Mouse (Mus musculus) layer of hippocampus, adult 18-20 months (tissue): ENCODE measurements around the gene Arsa. TPM values are rescaled to one million over a fixed set of nuclear protein-coding genes. Genes with fewer than 3 reads are reported as not detected.
A peak's percentile ranks its signal among the peaks of the same experiment; 100 is the strongest.

Source experiments
- DNase-seq, 2 experiments: peaks; one replicate each; pipeline ENCODE4 v3.0.0; 2022; ENCODE audit warnings: low spot score in 2 of 2
- total RNA-seq, 2 experiments: library from RNA; stranded (reverse); gene quantifications; 2 replicates each; pipeline ENCODE4 v1.2.3; 2021

Gene Arsa
- total RNA-seq, 2 experiments from 2014 or later: 28.1 to 29.6 TPM

DNA sequence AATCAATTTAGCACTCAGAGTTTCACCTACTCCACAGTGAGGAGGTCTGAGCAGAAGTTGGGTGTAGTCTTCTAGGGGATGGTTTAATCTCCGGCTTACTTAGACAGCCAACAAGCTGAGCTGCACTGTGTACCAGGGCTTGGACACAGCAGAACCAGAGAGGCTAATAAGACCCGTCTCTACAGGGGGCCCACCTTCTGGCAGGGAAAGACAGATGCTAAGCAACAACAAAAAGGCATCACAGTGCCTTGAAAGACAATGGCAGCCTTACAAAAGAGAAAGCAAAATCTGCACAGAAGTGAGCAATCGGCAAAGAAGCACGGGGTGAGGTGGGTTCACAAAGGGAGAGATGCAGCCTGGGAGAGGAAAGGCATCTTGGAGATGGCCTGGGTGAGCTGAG lies 18.9 kb upstream of the Arsa start:
- no peak for DNase-seq

DNA sequence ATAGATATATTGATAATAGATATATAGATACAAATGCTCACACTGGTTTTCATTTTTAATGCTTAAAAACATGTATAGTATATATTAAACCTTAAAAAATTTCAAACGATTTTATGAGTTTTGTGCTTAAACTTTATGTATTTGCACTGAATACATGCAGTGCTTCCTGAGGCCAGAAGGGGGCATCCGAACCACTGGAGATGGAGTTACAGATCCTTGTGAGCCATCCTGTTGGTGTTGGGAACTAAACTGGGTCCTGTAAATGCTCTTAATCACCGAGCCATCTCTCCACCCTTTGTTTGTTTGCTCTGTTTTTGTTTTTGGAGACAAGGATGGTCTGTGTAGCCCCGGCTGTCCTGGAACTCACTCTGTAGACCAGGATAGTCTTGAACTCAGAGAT lies 17.7 kb upstream of the Arsa start:
- DNase-seq: no peak

DNA sequence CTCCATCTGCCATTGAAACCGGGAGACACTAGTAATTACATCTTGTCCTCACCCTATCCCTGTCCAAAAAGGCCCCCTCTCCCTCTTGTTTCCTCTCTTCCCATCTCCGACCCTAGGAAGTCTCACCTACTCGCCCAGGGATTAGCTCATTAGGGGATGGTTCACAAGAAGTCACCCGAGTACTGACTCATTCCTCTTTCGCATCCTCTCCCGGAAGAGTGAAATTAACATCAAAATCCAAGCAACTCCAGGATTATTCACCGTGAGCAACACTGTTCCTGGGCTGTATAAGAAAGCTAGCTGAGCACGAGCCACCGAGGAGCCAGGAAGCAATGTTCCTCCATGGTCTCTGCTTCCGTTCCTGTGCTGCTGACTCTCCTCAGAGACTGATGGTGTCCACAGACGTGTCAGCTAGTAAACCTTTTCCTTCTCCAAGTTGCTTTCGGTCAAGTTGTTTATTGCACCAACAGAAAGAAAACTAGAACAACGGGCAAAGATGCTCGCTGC lies 11.4 kb upstream of the Arsa start:
- DNase-seq: no peak

DNA sequence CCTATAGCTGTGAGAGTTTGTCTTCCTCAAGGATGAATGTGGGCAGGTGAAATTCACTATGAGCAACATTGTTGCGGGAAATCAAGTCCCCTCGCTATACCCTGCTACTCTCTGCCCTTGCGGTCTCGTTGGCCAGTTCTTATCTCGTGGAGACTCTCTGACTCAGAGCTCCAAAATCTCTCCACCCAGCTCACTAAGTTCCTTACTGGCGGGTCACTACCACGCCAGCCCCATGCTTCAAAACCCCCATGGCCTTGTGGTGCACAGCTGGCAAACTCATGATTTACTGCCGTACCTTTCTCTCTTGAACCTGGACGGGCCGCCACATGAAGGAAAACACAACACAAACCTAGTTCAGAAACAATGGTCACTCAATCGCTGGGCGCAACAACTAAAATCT lies 11.0 kb upstream of the Arsa start:
- no peak for DNase-seq

DNA sequence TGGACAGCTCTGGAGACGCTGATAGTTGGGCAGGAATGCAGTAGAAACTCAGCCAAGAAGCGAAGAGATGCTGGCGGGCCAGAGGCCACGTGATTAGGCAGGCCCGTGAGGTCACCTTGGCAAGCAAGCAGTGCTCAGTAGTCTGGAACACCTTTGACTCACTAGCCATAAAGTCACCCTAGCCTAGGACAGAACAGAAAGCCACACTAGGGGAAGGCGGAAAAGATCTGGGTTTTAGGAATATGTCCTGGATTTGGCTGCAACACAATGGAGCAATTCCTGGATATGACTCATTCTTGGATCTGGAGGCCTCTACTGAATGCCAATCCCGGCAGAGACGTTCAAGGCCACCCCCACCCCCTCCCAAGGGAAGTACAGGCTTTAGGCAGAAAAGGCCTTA lies 3.4 kb upstream of the Arsa start:
- DNase-seq: no peak

DNA sequence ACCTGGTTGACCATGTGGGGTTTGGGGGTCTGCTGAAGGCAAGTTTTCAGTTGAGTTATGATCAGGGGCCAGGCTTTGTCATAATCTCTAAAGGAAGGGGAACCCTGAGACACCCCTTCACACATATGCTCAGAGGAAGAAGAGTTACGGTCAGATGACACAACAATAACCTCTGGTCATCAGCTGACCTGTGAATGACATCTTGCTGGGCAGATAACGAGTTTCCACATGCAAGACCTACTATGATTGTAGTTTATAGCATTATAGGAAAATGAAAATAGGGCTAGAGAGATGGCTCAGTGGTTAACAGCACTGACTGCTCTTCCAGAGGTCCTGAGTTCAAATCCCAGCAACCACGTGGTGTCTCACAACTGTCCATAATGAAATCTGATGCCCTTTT lies 1.4 kb upstream of the Arsa start:
- DNase-seq: no peak

DNA sequence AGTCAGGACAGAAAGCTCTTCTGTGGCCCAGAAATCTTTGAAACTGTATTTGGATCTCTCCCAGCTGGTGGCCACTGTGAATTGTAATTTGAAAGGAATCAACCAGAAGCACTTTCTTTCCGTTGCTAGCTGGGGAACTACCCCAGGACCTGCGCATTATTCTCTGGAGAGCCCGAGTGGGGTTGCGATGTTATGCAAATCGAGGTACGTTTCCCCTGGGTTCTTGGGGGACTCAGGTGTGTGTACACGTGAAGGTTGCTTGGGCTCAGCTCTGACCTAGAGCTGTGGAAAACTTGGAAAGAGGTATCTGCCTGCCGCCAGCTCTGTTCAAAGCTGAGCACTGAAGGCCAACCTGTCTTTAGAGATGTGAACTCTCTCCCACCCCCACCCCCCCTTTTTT lies 581 bp upstream of the Arsa start:
- DNase-seq: no peak

DNA sequence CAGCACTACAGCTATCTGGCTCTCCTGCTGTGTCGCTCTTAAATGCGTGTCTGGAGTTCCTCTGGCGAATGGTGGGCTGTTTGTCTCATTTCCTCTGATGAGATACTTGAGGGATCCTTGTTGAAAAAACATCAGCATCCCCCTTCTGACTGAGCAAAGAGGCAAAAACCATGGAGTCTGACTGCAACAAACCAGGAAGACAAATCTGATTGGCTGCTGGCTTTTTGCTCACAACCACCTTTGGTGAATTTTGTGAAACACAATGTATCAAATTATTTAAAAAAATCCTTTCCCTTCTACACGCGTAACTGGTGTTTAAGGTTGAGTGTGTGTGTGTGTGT lies 780 bp downstream of the Arsa start:
- DNase-seq: no peak

DNA sequence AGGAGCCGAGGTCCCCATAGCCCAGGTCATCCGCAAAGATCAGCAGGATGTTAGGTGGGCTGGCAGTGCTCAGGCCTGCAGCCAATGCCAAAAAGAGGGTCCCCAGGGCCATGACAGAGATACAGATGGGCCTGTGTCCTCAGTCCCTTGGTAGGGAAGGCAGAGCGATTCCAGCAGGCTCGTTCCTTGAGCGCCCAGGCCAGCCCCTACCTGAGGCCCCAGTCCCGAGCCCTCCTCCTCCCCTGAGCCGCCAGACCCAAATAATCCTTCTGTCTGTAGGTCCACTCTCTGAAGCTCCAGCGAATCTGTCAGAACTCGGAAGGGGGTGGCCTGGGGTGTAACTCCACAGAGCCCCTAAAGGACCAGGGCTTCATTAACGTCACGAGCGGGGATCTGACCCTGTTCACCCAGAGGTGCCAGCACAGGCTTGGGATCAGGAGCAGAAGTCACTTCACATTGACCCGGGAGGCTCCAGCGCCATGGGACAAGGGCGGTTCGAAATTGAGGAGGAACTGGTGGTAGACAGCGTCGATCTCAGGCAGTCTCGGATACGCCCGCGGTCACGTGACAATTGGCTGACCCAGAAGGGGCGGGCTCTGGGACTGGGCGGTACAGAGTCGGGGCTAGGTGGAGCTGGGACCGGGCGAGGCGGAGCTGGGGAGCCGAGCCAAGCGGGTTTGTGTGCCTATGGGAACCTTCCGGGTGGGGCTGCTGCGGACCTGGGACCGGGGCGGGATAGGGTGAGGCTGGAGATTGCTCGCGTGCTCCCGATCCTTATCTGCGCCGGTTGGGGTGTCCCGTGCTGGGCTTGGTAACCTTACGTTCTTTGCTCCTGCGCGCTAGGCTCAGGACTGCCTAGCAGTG lies 1.4 kb downstream of the Arsa start:
- DNase-seq: peak; percentile 90 to 94

DNA sequence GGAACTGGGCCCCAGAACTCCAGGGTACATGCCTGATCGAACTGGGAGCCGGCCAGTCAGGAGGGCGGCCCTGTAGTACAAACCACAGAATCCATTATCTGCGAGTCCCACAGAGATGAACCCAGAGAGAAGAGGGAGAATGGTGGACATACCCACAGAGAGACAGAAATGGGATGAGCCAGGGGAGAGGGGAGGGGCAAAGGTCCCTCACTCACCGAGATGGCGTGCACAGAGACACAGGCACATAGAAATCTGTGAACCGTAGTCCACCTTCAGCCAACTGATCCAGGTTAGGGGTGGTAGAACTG lies 2.0 kb downstream of the Arsa start:
- DNase-seq: no peak

DNA sequence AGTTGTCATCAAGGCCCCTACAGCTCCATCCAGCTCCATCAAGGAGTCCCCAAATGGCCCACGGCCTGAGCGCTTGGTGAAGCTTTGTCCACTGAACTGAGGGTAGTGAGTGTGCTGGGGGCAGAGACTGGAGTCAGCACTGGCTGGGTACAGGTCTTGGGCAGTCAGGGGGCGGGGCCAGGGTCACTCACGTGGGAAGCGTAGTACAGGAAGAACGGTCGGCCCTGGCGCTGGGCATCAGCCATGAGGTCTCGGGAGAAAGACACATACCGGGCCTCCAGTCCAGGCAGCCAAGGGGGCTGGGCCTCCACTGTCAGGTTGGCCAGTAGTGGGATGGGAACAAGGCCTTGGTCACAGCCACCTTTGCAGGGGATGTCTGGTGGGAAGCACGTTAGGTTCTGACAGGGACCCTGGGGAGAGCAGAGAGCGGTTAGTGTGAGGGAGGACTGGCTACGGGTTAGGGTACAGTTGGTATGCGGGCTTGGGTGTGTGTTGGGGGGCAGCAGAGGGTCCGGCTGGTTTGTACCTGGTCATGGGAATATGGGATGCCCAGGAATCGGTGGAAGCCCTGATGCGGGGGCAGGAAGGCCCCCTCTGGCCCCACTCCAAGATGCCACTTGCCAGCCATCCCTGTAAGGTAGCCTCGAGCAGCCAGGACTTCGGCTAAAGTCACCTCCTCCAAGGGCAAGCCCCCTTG lies 2.5 kb downstream of the Arsa start:
- DNase-seq: no peak

DNA sequence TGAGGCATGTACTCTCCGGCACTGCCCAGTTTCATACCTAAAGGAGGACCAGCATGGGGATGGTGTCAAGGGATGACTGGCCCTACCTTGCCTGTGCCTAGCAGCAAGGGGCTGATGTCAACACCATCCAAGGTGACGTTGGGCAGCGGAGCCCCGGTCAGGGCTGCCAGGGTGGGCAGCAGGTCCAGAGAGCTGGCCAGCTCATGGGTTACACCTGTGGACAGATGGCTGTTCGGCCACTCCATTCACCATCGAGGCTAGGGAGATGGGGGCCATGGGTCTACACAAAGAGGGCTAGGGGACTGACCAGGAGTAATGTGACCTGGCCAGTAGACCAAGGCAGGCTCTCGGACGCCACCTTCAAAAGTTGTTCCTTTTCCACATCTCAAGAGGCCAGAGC lies 3.3 kb downstream of the Arsa start:
- DNase-seq: no peak

DNA sequence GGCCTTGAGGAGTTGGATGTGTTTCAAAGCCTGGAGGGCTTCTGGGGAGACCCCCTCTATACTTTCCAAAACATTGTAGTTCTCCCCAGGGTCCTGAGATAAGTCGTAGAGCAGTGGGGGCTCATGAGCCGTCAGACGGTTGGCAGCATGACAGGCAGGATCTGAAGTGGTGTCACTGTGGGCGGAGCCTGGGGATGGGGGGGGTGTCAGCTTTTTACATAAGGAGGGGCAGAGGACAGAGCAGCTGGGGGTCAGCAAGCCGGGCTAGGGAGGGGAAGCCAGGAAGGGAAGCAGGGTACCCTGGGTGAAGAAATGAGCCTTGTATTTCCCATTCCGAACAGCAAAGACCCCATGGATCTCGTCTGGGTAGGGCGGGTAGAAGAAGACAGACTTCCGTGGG lies 3.9 kb downstream of the Arsa start:
- no peak for DNase-seq

DNA sequence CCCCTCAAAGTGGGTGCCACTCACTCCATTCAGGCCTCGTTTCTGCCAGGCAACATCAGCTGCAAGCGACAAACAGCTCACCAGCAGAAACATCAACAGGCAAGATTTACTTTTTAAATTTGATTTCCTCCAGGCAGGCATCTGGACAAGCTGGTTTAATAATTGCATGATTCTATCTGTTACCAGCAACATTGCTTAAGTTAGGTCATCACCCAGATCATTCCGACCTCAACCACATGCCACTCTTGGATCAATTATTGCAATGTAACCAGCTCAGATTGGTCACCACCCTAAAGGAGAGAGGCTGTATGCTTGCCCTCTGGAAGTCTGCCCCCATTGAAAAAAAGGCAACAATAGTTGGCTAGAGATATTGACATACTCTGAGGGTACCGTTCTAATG lies 5.7 kb downstream of the Arsa start:
- DNase-seq: no peak

DNA sequence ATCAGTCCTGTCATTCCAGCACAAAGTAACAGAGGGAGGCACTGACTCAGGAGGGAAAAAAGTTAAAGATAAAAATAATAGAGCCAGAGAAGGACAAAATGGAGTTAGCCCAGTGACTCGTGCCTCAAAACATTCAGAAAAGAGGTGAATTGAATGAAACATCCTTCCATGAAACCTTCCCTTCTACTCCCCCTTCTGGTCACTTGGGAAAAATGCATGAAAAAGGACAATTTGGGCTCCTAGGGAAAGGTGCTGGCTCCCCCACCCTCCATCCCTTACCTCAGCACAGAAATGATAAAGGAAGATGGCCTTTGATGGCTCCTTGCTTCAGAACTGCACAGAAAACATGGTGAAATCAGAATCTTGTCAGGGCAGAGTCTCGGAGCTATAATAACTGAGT lies 8.6 kb downstream of the Arsa start:
- DNase-seq: peak in 1 of 2 experiments; percentile 47

DNA sequence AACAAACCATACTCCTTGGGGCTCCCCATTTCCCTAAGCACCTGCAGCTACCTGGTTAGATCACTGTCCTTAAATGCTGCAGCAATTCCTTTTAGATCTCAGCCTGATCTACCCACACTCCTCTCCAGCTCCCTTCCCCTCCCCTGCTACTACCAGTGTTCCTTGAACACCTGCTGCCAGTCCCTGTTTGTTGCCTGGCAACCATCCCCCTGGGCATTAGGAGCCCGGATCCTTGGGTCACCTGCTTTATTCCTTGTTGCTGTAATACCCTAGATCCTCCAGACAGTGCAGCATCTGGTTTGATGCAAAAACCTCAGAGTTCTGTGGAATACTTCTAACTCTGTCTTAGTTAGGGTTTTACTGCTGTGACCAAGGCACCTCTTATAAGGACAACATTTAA lies 12.2 kb downstream of the Arsa start:
- DNase-seq: no peak

DNA sequence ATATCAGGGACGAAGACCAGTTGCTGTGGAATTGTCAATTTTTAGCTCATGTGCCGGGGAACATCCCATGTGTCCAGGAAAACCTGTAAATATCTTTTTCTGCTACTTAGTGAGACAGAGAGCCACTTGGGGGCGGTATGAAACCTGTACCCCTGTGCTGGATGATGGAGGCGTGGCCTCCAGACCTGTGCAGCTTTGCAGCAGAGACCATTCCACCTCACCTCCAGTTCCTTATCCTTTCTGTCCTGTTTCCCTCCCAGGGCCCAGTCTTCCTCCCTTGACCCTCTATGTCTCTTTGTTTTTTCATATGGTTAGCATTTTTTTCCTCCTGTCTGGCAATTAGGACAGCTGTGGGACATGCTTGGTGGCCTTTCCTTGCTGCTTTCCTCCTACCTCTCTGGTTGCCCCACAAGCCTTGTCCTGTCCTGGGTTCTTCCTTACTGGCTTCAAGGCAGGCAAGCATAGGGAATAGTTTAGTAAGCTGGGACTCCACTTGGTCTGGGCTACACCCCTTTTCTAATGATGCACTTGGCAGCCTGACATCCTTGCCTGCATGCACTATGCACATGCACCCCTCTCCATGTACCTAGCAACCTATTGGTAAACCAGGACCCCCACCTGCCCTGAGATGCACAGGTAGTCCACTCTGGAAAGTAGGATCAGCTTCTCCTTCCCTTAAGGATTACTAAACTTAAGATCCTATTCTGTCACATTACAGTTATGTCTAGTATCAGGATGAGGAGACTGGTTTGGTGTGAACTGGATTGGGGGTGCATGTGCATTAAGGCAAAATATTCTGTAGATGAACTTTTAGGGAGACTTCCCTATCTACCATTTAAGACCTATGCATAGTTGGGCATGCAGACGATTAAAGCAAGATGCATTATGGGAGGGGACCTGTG lies 13.6 kb downstream of the Arsa start:
- no peak for DNase-seq

DNA sequence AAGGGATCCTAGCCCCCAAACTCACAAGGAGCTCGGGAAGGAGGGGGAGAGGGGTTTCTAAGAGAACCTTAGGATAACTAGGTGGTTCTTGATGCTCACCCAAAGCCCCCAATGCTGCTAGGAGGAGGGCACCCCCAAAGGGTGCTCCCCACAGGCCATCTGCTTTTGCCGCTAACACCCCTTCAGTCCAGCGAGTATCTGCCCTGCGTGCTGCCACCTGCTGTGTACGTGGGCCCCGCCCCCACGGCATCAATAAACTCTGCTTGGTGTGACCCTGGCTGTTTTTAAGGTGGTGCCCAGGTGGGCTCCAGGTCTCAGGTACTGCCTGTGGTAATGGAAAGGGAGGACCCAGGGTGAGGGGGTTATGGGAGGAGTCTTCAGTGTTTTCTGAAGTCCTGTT lies 15.0 kb downstream of the Arsa start:
- no peak for DNase-seq

DNA sequence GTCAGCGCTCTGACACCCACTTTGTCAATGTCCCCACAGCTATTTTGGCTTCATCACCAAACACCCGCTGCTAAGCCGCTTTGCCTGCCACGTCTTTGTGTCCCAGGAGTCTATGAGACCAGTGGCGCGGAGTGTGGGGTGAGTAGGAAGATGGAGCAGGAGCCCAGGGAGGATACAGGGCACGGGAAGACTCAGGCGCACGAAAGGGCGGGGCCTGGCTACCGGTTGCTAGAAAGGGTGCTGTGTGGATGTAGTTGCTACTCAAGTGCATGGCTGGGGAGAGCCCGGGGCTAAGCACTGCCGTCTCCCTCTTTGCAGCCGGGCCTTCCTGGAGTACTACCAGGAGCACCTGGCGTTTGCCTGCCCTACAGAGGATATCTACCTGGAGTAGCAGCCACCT lies 15.9 kb downstream of the Arsa start:
- no peak for DNase-seq

DNA sequence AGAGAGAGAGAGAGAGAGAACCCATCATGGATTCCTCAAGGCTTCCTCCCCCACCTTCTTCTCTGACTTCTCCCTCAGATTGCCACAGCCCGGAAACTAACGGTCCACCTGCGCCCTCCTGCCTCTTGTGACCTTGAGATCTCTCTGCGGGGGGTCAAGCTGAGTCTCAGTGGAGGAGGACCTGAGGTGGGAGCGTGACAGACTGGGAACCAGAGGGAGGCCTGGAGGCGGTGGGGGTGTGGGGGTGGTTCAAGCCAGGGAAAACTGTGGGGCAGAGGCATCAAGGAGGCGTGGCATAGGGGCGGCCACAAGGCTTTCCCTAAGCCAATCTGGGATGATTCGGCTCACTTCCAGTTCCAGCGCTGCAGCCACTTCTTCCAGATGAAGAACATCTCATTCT lies 16.9 kb downstream of the Arsa start:
- no peak for DNase-seq

DNA sequence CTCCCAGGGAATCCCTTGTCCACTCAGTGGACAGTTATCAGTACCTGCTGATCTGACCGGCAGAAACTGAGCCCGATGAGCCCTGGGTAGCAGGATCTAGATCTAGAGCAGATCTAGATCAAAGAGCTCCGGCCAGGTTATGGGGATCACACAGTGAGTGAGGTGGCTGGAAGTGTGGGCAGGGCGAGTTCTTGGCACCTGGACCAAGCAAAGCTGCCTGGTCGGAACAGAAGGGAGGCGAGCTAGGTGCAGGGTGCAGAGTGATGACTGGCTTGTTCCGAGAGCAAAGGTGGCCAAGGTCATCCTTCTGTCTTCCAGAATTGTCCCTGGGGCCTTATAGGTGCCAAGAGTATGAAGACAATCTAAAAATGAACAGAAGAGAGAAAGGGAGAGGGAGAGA lies 17.4 kb downstream of the Arsa start:
- DNase-seq: no peak

DNA sequence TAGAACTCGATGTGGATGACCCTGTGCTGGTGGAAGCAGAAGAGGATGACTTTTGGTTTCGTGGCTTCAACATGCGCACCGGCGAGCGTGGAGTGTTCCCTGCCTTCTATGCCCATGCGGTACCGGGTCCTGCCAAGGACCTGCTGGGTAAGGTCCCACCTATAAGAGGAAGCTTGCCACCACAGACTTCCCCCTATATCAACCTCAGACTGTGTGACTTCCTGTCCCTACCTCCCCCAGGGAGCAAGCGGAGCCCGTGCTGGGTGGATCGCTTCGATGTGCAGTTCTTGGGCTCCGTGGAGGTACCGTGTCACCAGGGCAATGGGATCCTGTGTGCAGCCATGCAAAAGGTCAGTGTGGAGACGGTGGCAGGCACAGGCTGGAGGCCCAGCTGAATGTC lies 18.3 kb downstream of the Arsa start:
- DNase-seq: no peak
